In the genomic region with DNA sequence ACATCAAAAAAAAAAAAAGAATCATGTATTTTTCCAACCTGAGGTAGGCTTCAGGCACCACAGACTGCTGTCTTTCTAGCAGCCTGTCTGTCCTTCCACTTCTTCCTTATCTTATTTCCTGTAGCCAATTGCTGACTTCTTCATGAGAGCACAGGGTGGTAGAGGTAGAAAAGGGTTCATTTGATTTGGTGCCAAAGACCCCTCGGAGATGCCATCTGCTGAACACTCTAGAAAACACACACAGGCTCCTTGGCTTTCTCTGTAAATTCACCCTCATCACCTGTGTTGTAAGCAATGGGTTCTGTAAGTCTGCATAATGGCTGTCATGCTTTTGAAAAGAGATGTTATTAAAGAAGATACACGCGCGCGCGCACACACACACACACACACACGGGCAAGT, we compare ENCODE assay signal across 12 mouse cellular contexts.
"Had no signal": no experiment of that assay in that cellular context is flagged by ENCODE, and none has a peak within 500 bp of the region (broad histone marks: within the 10 kb centered on the region; RNA-seq: fewer than 3 reads in every experiment).

No protein-coding gene starts in this region.

- DNase-seq: gastrocnemius, postnatal 14 days; gastrocnemius, postnatal 36 days; heart, adult 18-20 months; heart, postnatal 10 days; heart, postnatal 36 days; kidney, adult 11 months; kidney, adult 2 months; kidney, adult 9 months; kidney, postnatal 14 days; kidney, postnatal 36 days; layer of hippocampus, adult 9-11 months; layer of hippocampus, postnatal 36 days had no signal
